Mouse (Mus musculus): ENCODE measurements around the gene Fth1. TPM values are rescaled to one million over a fixed set of nuclear protein-coding genes. Genes with fewer than 3 reads are reported as not detected.
A peak's percentile ranks its signal among the peaks of the same experiment; 100 is the strongest.
"Not testable (repeated sequence)": the region's sequence is repeated elsewhere in the genome, so short reads cannot be mapped to it uniquely, and the experiment has no call there.

Gene Fth1
- polyA plus RNA-seq (2015; fragmentation: Nextera tagmentation; extraction: Ambion mirVana), result 2,278 and 2,351 TPM in 2 replicates

- Histone ChIP-seq H3K9me3 (ENCODE audit: control insufficient read depth, low read length) (no peaks in the 10 kb centered on the region), H3K36me3 (ENCODE audit: control insufficient read depth, insufficient read depth, low read length) (peaks cover 8% of the 10 kb centered on the region), H3K9ac (ENCODE audit: low read depth, low read length) (no peak within 1 kb of the TSS), H3K27me3 (replicated peaks; ENCODE audit: control insufficient read depth, insufficient read depth, low read length) (no peaks in the 10 kb centered on the region), H3K4me2 (ENCODE audit: low read depth, low read length) (no peak within 1 kb of the TSS), H3K4me1 (ENCODE audit: control insufficient read depth, insufficient read depth, low read length) (peaks cover 23% of the 10 kb centered on the region), H3K27ac (ENCODE audit: low read length) (no peak within 1 kb of the TSS; the same call in 1 of the 2 replicates), H3K4me3 (ENCODE audit: low read length) (no peak within 1 kb of the TSS)
- ATAC-seq, result no peak
- WGBS, result 89% methylated on average over 4 of the region's 4 CpGs
Measured at GRCm38 (mm10) chr19:9980258-9980657, at the start of gene Fth1. Fth1 (plus strand) TSS chr19:9980598.

- not testable (repeated sequence) for H3K4me1 ChIP-seq (ENCODE audit: control insufficient read depth, insufficient read depth, low read length); H3K4me3 ChIP-seq (ENCODE audit: low read length); H3K4me2 ChIP-seq (ENCODE audit: low read depth, low read length); H3K27ac ChIP-seq (ENCODE audit: low read length); H3K36me3 ChIP-seq (ENCODE audit: control insufficient read depth, insufficient read depth, low read length); H3K27me3 ChIP-seq (replicated peaks; ENCODE audit: control insufficient read depth, insufficient read depth, low read length); H3K9me3 ChIP-seq (ENCODE audit: control insufficient read depth, low read length); H3K9ac ChIP-seq (ENCODE audit: low read depth, low read length)
- WGBS, result 62% methylated on average over 2 of the region's 2 CpGs
- ATAC-seq, result peak; percentile 80
Measured at GRCm38 (mm10) chr19:9931167-9931607, 49.2 kb upstream of the Fth1 start.

DNA sequence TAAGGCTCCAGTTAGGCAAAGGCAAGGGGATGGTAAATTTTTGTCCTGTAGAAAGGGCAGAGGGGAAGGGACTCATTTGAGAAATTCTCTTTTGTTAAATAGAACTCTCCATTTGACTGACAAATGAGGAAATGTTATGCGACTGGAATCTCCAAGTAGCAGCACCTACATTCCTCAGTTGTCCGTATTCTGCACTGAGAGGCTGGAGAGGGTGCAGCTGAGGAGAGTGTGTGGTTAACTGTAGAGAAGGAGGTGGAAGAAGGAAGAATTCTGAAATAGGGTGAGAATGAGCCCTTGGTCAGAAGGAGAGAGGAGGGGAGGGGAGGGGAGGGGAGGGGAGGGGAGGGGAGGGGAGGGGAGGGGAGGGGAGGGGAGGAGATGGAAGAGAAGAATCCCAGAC lies 46.5 kb upstream of the Fth1 start:
- H3K9me3 ChIP-seq (ENCODE audit: control insufficient read depth, low read length), result no peaks in the 10 kb centered on the region
- H3K4me3 ChIP-seq (ENCODE audit: low read length), result no peak overlapping the region
- H3K36me3 ChIP-seq (ENCODE audit: control insufficient read depth, insufficient read depth, low read length), result no peaks in the 10 kb centered on the region
- no peak for ATAC-seq
- no peak overlapping the region for H3K4me2 ChIP-seq (ENCODE audit: low read depth, low read length)
- H3K4me1 ChIP-seq (ENCODE audit: control insufficient read depth, insufficient read depth, low read length), result peaks cover 5% of the 10 kb centered on the region; the same call in 1 of the 2 replicates
- no peak overlapping the region for H3K9ac ChIP-seq (ENCODE audit: low read depth, low read length)
- 60% methylated on average over 2 of the region's 2 CpGs for WGBS
- no peak overlapping the region for H3K27ac ChIP-seq (ENCODE audit: low read length)
- H3K27me3 ChIP-seq (replicated peaks; ENCODE audit: control insufficient read depth, insufficient read depth, low read length), result no peaks in the 10 kb centered on the region

DNA sequence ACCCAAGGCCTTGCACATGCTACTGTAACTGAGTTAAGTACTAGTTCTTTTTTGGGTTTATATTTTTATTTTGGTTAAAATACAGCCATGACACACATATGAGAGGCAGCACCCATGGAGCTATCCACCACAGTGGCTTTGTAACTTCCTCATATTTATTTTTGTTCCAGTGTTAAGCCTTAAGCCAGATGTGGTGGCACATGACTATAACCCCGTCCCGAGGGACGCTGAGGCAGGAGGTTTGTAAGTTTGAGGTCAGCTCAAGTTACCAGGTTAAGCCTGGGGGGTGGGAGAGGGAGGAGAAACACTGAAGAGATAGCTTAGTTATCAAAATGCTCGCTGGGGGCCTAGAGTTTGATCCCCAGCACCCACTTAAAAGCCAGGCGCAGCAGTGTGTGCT lies 43.8 kb upstream of the Fth1 start:
- 74% methylated on average over 5 of the region's 5 CpGs for WGBS

GRCm38 (mm10) chr19:9937428-9937827 lies 43.0 kb upstream of the Fth1 start:
- no peak for ATAC-seq
- H3K36me3 ChIP-seq (ENCODE audit: control insufficient read depth, insufficient read depth, low read length), result no peaks in the 10 kb centered on the region
- H3K27ac ChIP-seq (ENCODE audit: low read length), result no peak overlapping the region
- H3K4me1 ChIP-seq (ENCODE audit: control insufficient read depth, insufficient read depth, low read length), result peaks cover 6% of the 10 kb centered on the region; the same call in 1 of the 2 replicates
- no peaks in the 10 kb centered on the region for H3K27me3 ChIP-seq (replicated peaks; ENCODE audit: control insufficient read depth, insufficient read depth, low read length)
- no peak overlapping the region for H3K4me3 ChIP-seq (ENCODE audit: low read length)
- H3K9ac ChIP-seq (ENCODE audit: low read depth, low read length), result no peak overlapping the region
- no peak overlapping the region for H3K4me2 ChIP-seq (ENCODE audit: low read depth, low read length)
- H3K9me3 ChIP-seq (ENCODE audit: control insufficient read depth, low read length), result no peaks in the 10 kb centered on the region
- 65% methylated on average over 5 of the region's 5 CpGs for WGBS

More for the DNA sequence above, 43.8 kb upstream of the Fth1 start:
- peaks cover 6% of the 10 kb centered on the region; the same call in 1 of the 2 replicates for H3K4me1 ChIP-seq (ENCODE audit: control insufficient read depth, insufficient read depth, low read length)
- H3K4me2 ChIP-seq (ENCODE audit: low read depth, low read length), result no peak overlapping the region
- no peak overlapping the region for H3K27ac ChIP-seq (ENCODE audit: low read length)
- no peak overlapping the region for H3K9ac ChIP-seq (ENCODE audit: low read depth, low read length)
- no peaks in the 10 kb centered on the region for H3K9me3 ChIP-seq (ENCODE audit: control insufficient read depth, low read length)
- no peak overlapping the region for H3K4me3 ChIP-seq (ENCODE audit: low read length)
- ATAC-seq, result no peak
- no peaks in the 10 kb centered on the region for H3K27me3 ChIP-seq (replicated peaks; ENCODE audit: control insufficient read depth, insufficient read depth, low read length)
- no peaks in the 10 kb centered on the region for H3K36me3 ChIP-seq (ENCODE audit: control insufficient read depth, insufficient read depth, low read length)

GRCm38 (mm10) chr19:9938156-9938823 lies 42.1 kb upstream of the Fth1 start:
- Histone ChIP-seq H3K9ac (ENCODE audit: low read depth, low read length) (no peak overlapping the region), H3K4me3 (ENCODE audit: low read length) (no peak overlapping the region), H3K9me3 (ENCODE audit: control insufficient read depth, low read length) (no peaks in the 10 kb centered on the region), H3K27ac (ENCODE audit: low read length) (peak overlapping the region; percentile 33; the same call in 1 of the 2 replicates), H3K4me1 (ENCODE audit: control insufficient read depth, insufficient read depth, low read length) (peaks cover 6% of the 10 kb centered on the region; the same call in 1 of the 2 replicates), H3K27me3 (replicated peaks; ENCODE audit: control insufficient read depth, insufficient read depth, low read length) (no peaks in the 10 kb centered on the region), H3K4me2 (ENCODE audit: low read depth, low read length) (no peak overlapping the region), H3K36me3 (ENCODE audit: control insufficient read depth, insufficient read depth, low read length) (no peaks in the 10 kb centered on the region)
- ATAC-seq, result no peak
- 66% methylated on average over 6 of the region's 6 CpGs for WGBS

GRCm38 (mm10) chr19:9938824-9939303 lies 41.5 kb upstream of the Fth1 start:
- no peak overlapping the region; the same call in 1 of the 2 replicates for H3K4me2 ChIP-seq (ENCODE audit: low read depth, low read length)
- no peaks in the 10 kb centered on the region for H3K36me3 ChIP-seq (ENCODE audit: control insufficient read depth, insufficient read depth, low read length)
- H3K4me3 ChIP-seq (ENCODE audit: low read length), result no peak overlapping the region
- 64% methylated on average over 13 of the region's 13 CpGs for WGBS
- peaks cover 6% of the 10 kb centered on the region; the same call in 1 of the 2 replicates for H3K4me1 ChIP-seq (ENCODE audit: control insufficient read depth, insufficient read depth, low read length)
- no peaks in the 10 kb centered on the region for H3K27me3 ChIP-seq (replicated peaks; ENCODE audit: control insufficient read depth, insufficient read depth, low read length)
- no peaks in the 10 kb centered on the region for H3K9me3 ChIP-seq (ENCODE audit: control insufficient read depth, low read length)
- no peak for ATAC-seq
- peak overlapping the region; percentile 33; the same call in 1 of the 2 replicates for H3K27ac ChIP-seq (ENCODE audit: low read length)
- H3K9ac ChIP-seq (ENCODE audit: low read depth, low read length), result no peak overlapping the region

GRCm38 (mm10) chr19:9939841-9940240 lies 40.6 kb upstream of the Fth1 start:
- H3K9ac ChIP-seq (ENCODE audit: low read depth, low read length), result no peak overlapping the region
- no peak overlapping the region for H3K4me3 ChIP-seq (ENCODE audit: low read length)
- no peak overlapping the region for H3K4me2 ChIP-seq (ENCODE audit: low read depth, low read length)
- no peaks in the 10 kb centered on the region for H3K9me3 ChIP-seq (ENCODE audit: control insufficient read depth, low read length)
- no peak overlapping the region for H3K27ac ChIP-seq (ENCODE audit: low read length)
- H3K36me3 ChIP-seq (ENCODE audit: control insufficient read depth, insufficient read depth, low read length), result no peaks in the 10 kb centered on the region
- peaks cover 6% of the 10 kb centered on the region; the same call in 1 of the 2 replicates for H3K4me1 ChIP-seq (ENCODE audit: control insufficient read depth, insufficient read depth, low read length)
- H3K27me3 ChIP-seq (replicated peaks; ENCODE audit: control insufficient read depth, insufficient read depth, low read length), result no peaks in the 10 kb centered on the region
- 75% methylated on average over 7 of the region's 7 CpGs for WGBS
- ATAC-seq, result no peak

- Histone ChIP-seq H3K9ac (ENCODE audit: low read depth, low read length) (no peak overlapping the region), H3K27ac (ENCODE audit: low read length) (no peak overlapping the region), H3K4me1 (ENCODE audit: control insufficient read depth, insufficient read depth, low read length) (peaks cover 6% of the 10 kb centered on the region; the same call in 1 of the 2 replicates), H3K4me2 (ENCODE audit: low read depth, low read length) (no peak overlapping the region), H3K36me3 (ENCODE audit: control insufficient read depth, insufficient read depth, low read length) (no peaks in the 10 kb centered on the region), H3K9me3 (ENCODE audit: control insufficient read depth, low read length) (no peaks in the 10 kb centered on the region), H3K4me3 (ENCODE audit: low read length) (no peak overlapping the region), H3K27me3 (replicated peaks; ENCODE audit: control insufficient read depth, insufficient read depth, low read length) (no peaks in the 10 kb centered on the region)
- 52% methylated on average over 4 of the region's 4 CpGs for WGBS
- ATAC-seq, result no peak
Measured at GRCm38 (mm10) chr19:9940903-9941302, 39.5 kb upstream of the Fth1 start.

Data from intestine, embryonic 16.5 days (tissue).